Mouse (Mus musculus) brain, embryonic 14.5 days (tissue): Measurements from ENCODE around the gene C4b. TPM values are rescaled to one million over a fixed set of nuclear protein-coding genes. Genes with fewer than 3 reads are reported as not detected.

Source experiments
- DNase-seq: peaks from one replicate; pipeline ENCODE4 v3.0.0-alpha.2; 2011; ENCODE audit warnings: low read depth
- CTCF ChIP-seq: fragments of 200-500 bp; IDR thresholded peaks from 2 replicates; pipeline ENCODE4 v1.5.1; 2012; ENCODE audit warnings: inconsistent platforms, mild to moderate bottlenecking, moderate library complexity, borderline replicate concordance; ENCODE audit not compliant: insufficient read depth, insufficient read length; ENCODE audit errors: extremely low read depth
- POLR2A ChIP-seq: fragments of 200-500 bp; IDR thresholded peaks from 2 replicates; pipeline ENCODE4 v1.6.1; 2012; ENCODE audit warnings: mild to moderate bottlenecking, inconsistent platforms, borderline replicate concordance; ENCODE audit not compliant: poor library complexity, insufficient read depth, insufficient read length, severe bottlenecking; ENCODE audit errors: extremely low read depth
- polyA plus RNA-seq: library from polyadenylated mRNA; depleted of rRNA; stranded (reverse); fragments of >200 nt; gene quantifications from 2 replicates; pipeline ENCODE4 v1.2.3, GENCODE M21; 2012; rRNA removed

The C4b gene
- polyA plus RNA-seq, 1 experiment, result 0.04 TPM

GRCm38 (mm10) chr17:34684253-34684893 lies 59.3 kb downstream of the C4b start:
- peak; percentile 1 for DNase-seq
- TF ChIP-seq CTCF, result no peak
- no peak for TF ChIP-seq POLR2A

GRCm38 (mm10) chr17:34683686-34684220 lies 59.9 kb downstream of the C4b start:
- no peak for DNase-seq
- no peak for TF ChIP-seq POLR2A
- no peak for TF ChIP-seq CTCF

GRCm38 (mm10) chr17:34683179-34683578 lies 60.5 kb downstream of the C4b start:
- TF ChIP-seq CTCF (no peak), POLR2A (no peak)
- DNase-seq, result no peak

DNA sequence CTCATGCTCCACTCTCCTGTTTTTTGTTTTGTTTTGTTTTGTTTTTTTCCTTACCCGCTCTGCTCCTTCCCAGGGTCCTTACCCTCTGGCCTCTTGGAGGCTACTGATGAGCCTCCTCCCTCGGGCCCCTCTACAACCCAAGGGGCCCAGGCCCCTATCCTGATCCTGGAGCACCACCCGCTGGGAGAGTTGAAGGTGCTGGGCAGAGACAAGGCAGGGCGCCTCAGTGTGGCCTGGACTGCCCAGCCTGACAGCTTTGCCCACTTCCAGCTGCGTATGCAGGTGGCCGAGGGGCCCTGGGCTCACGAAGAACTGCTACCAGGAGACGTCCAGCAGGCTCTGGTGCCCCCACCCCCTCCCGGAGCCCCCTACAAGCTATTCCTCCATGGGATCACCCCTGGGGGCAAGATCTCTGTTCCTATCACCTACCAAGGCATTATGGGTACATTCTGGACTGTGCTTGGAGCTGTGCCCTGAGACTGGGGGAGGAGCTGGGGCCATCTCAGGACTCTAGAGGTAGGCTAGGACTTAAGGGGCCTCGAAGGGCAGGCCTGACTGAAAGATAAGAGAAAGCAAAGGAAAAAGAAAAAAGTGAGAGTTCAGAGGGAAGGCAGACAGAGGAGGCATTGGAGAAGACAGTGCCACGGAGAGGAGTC lies 61.7 kb downstream of the C4b start:
- DNase-seq, result no peak
- no peak for TF ChIP-seq CTCF
- TF ChIP-seq POLR2A, result no peak

DNA sequence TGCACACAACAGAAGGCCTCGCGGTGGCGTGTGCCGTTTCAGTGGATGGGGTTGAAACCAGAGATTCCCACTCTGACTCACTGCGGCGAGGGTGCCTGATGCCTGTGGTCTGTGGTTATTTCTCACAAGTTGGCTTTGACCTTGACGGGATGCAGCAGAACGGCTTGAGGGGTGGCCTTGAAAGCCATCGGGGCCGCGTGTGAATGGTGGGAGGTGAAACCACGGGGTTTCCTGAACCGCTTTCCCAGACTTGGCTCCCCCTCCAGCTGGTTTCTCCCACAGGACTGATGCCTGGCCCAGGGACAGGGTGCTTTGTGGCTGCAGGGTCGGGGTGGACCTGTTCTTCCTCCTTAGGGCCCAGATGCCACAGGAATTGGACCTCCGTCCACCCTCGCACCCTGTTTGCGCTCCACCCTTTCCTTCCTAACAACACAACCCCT lies 62.5 kb downstream of the C4b start:
- TF ChIP-seq POLR2A (no peak), CTCF (no peak)

DNA sequence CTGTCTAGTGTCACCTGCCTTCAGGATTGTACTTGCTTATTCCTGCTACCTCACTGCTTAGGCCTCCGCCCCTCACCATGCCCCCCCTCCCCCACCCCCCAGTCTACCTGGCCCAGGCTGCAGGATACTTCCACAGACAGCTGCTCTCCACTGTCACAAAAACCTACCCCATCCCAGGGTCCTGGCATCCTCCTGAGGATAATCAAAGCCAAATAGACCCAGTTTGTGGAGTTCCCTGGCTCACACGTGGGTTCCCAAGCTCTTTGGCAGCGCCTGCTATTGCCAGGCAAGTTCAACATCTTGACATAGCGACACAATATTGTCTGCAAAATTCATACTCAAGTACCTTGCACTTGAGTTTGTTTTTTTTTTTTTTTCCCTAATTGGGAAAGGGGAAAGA lies 63.1 kb downstream of the C4b start:
- TF ChIP-seq POLR2A (no peak), CTCF (no peak)
- DNase-seq, result no peak

More for the DNA sequence above, 62.5 kb downstream of the C4b start:
- no peak for DNase-seq

- TF ChIP-seq POLR2A, result no peak
- no peak for TF ChIP-seq CTCF
- DNase-seq, result no peak
These were observed 63.5 kb downstream of the C4b start for GRCm38 (mm10) chr17:34680191-34680590.

Other genes with a start within 250 kb of the C4b start
- gene Btnl6, start 226.5 kb downstream of the C4b start, polyA plus RNA-seq, result not detected in 2 replicates
- gene Notch4, start 179.6 kb downstream of the C4b start, polyA plus RNA-seq, result 13.5 and 15.6 TPM in 2 replicates
- gene Gpsm3, start 154.1 kb downstream of the C4b start, polyA plus RNA-seq, result 2.0 and 3.0 TPM in 2 replicates
- gene Pbx2, start 152.6 kb downstream of the C4b start, polyA plus RNA-seq, result 107 and 115 TPM in 2 replicates
- 5.1 and 9.0 TPM in 2 replicates for gene Ager, start 146.0 kb downstream of the C4b start, polyA plus RNA-seq
- 189 and 227 TPM in 2 replicates for gene Rnf5, start 140.2 kb downstream of the C4b start, polyA plus RNA-seq
- 251 and 279 TPM in 2 replicates for gene Agpat1, start 139.6 kb downstream of the C4b start, polyA plus RNA-seq
- 9.2 and 10.3 TPM in 2 replicates for gene Egfl8, start 127.9 kb downstream of the C4b start, polyA plus RNA-seq
- 29.3 and 31.7 TPM in 2 replicates for gene Ppt2, start 115.4 kb downstream of the C4b start, polyA plus RNA-seq
- gene Prrt1, start 114.3 kb downstream of the C4b start, polyA plus RNA-seq, result 53.2 and 63.8 TPM in 2 replicates
- 3.8 and 6.8 TPM in 2 replicates for gene Fkbpl, start 99.1 kb downstream of the C4b start, polyA plus RNA-seq
- 113 and 133 TPM in 2 replicates for gene Atf6b, start 96.7 kb downstream of the C4b start, polyA plus RNA-seq
- 0.33 and 0.70 TPM in 2 replicates for gene Tnxb, start 73.3 kb downstream of the C4b start, polyA plus RNA-seq
- gene Cyp21a1, start 60.7 kb upstream of the C4b start, polyA plus RNA-seq, result 0.04 TPM in 2 replicates
- gene Stk19, start 93.1 kb upstream of the C4b start, polyA plus RNA-seq, result 57.1 and 75.0 TPM in 2 replicates
- gene Dxo, start 93.1 kb upstream of the C4b start, polyA plus RNA-seq, result 73.5 and 101 TPM in 2 replicates
- gene Skiv2l, start 106.3 kb upstream of the C4b start, polyA plus RNA-seq, result 88.8 and 119 TPM in 2 replicates
- gene Nelfe, start 106.5 kb upstream of the C4b start, polyA plus RNA-seq, result 62.1 and 66.0 TPM in 2 replicates
- gene Cfb, start 118.6 kb upstream of the C4b start, polyA plus RNA-seq, result 0.21 and 0.42 TPM in 2 replicates
- gene Zbtb12, start 135.6 kb upstream of the C4b start, polyA plus RNA-seq, result 116 and 135 TPM in 2 replicates
- 0.04 TPM in 1 of 2 replicates, not detected in the other for gene Gm20547, start 138.2 kb upstream of the C4b start, polyA plus RNA-seq
- gene C2, start 154.4 kb upstream of the C4b start, polyA plus RNA-seq, result 1.1 and 2.3 TPM in 2 replicates
- gene Ehmt2, start 154.6 kb upstream of the C4b start, polyA plus RNA-seq, result 350 and 361 TPM in 2 replicates
- gene Slc44a4, start 170.6 kb upstream of the C4b start, polyA plus RNA-seq, result 0.06 and 0.07 TPM in 2 replicates
- 28.0 and 29.6 TPM in 2 replicates for gene Neu1, start 187.4 kb upstream of the C4b start, polyA plus RNA-seq
- gene Hspa1b, start 215.4 kb upstream of the C4b start, polyA plus RNA-seq, result 6.3 and 7.1 TPM in 2 replicates
- not detected in 2 replicates for gene Gm20481, start 226.0 kb upstream of the C4b start, polyA plus RNA-seq
- gene Hspa1a, start 228.3 kb upstream of the C4b start, polyA plus RNA-seq, result 6.3 and 6.6 TPM in 2 replicates
- 0.14 and 0.40 TPM in 2 replicates for gene Hspa1l, start 228.8 kb upstream of the C4b start, polyA plus RNA-seq
- gene Lsm2, start 238.0 kb upstream of the C4b start, polyA plus RNA-seq, result 136 and 185 TPM in 2 replicates